ENCODE assay signal across 19 mouse cellular contexts in genomic region chr17:34201506-34202055, GRCm38 (mm10). TPM values are rescaled to one million over a fixed set of nuclear protein-coding genes. Genes with fewer than 3 reads are reported as not detected.
DNase-seq lines count a peak whose midpoint lies in the region; ATAC-seq lines count a peak whose summit lies in the region.
"Had no signal": no experiment of that assay in that cellular context is flagged by ENCODE, and none has a peak within 500 bp of the region (broad histone marks: within the 10 kb centered on the region; RNA-seq: fewer than 3 reads in every experiment).

No protein-coding gene starts in this region.

- no peaks in the 10 kb centered on the region for H3K36me3 ChIP-seq in heart, embryonic 16.5 days (ENCODE audit: control insufficient read depth, insufficient read depth)
- no peaks in the 10 kb centered on the region for H3K36me3 ChIP-seq in heart, embryonic 11.5 days (ENCODE audit: control insufficient read depth, insufficient read depth, low read length)
- no peaks in the 10 kb centered on the region for H3K36me3 ChIP-seq in forebrain, embryonic 12.5 days (replicated peaks)
- H3K36me3 ChIP-seq: embryonic facial prominence, embryonic 12.5 days; hindbrain, embryonic 15.5 days had no signal

- WGBS in heart, embryonic 16.5 days, result 65% methylated on average over 7 of the region's 7 CpGs
- WGBS in heart, embryonic 11.5 days (ENCODE audit: insufficient replicate concordance), result 69% methylated on average over 7 of the region's 7 CpGs
- WGBS in forebrain, embryonic 12.5 days, result 67% methylated on average over 7 of the region's 7 CpGs

- H3K9me3 ChIP-seq in heart, embryonic 16.5 days (replicated peaks; ENCODE audit: control insufficient read depth, low read length), result no peaks in the 10 kb centered on the region
- H3K9me3 ChIP-seq in heart, embryonic 11.5 days (replicated peaks; ENCODE audit: control insufficient read depth, low read length), result no peaks in the 10 kb centered on the region
- H3K9me3 ChIP-seq in forebrain, embryonic 12.5 days, result no peaks in the 10 kb centered on the region
- H3K9me3 ChIP-seq: embryonic facial prominence, embryonic 12.5 days; hindbrain, embryonic 15.5 days had no signal

- H3K4me3 ChIP-seq in heart, embryonic 16.5 days (ENCODE audit: low read length), result no peak overlapping the region
- no peak overlapping the region for H3K4me3 ChIP-seq in heart, embryonic 11.5 days (ENCODE audit: low read depth, low read length)
- H3K4me3 ChIP-seq in forebrain, embryonic 12.5 days (replicated peaks), result no peak overlapping the region
- H3K4me3 ChIP-seq: embryonic facial prominence, embryonic 12.5 days; hindbrain, embryonic 15.5 days had no signal

- DNase-seq in thymus, postnatal 0 days (ENCODE audit: low spot score), result peak; percentile 31
- no peak for DNase-seq in thymus, adult 18-20 months
- DNase-seq in induced T-regulatory cell, adult 2 months (ENCODE audit: low read depth), result peak; percentile 80
- DNase-seq in ovary, postnatal 36 days (ENCODE audit: low spot score), result no peak
- DNase-seq: adrenal gland, postnatal 14 days; cerebellum, adult 11-12 months; cerebellum, adult 9-10 months; cerebellum, postnatal 25 days; gastrocnemius, postnatal 10 days; heart, postnatal 36 days had no signal

- ATAC-seq in heart, embryonic 16.5 days (replicated peaks; ENCODE audit: extremely low read depth, insufficient read depth, low FRiP score), result no peak
- no peak for ATAC-seq in heart, embryonic 11.5 days (replicated peaks; ENCODE audit: insufficient number of reproducible peaks, low FRiP score, low TSS enrichment)
- ATAC-seq in forebrain, embryonic 12.5 days (ENCODE audit: low FRiP score), result no peak
- ATAC-seq: forebrain, embryonic 16.5 days had no signal

- no peak overlapping the region for H3K9ac ChIP-seq in heart, embryonic 16.5 days (ENCODE audit: low read length)
- no peak overlapping the region for H3K9ac ChIP-seq in heart, embryonic 11.5 days (ENCODE audit: low read depth, low read length)
- H3K9ac ChIP-seq in forebrain, embryonic 12.5 days, result no peak overlapping the region
- H3K9ac ChIP-seq: embryonic facial prominence, embryonic 12.5 days; hindbrain, embryonic 15.5 days had no signal

- H3K4me1 ChIP-seq in heart, embryonic 16.5 days (ENCODE audit: control insufficient read depth, insufficient read depth, low read length), result peaks cover 21% of the 10 kb centered on the region; the same call in 1 of the 2 replicates
- H3K4me1 ChIP-seq in heart, embryonic 11.5 days (ENCODE audit: control insufficient read depth, insufficient read depth, low read length), result peaks cover 13% of the 10 kb centered on the region
- H3K4me1 ChIP-seq in forebrain, embryonic 12.5 days, result peaks cover 21% of the 10 kb centered on the region

- H3K27ac ChIP-seq in heart, embryonic 16.5 days (ENCODE audit: low read length), result peak overlapping the region; percentile 22; the same call in 1 of the 2 replicates
- no peak overlapping the region for H3K27ac ChIP-seq in heart, embryonic 11.5 days (ENCODE audit: low read depth, low read length)
- H3K27ac ChIP-seq in forebrain, embryonic 12.5 days, result no peak overlapping the region
- H3K27ac ChIP-seq: embryonic facial prominence, embryonic 12.5 days; hindbrain, embryonic 15.5 days had no signal

- no peak overlapping the region for H3K4me2 ChIP-seq in heart, embryonic 16.5 days (ENCODE audit: low read depth, low read length)
- no peak overlapping the region for H3K4me2 ChIP-seq in heart, embryonic 11.5 days
- no peak overlapping the region for H3K4me2 ChIP-seq in forebrain, embryonic 12.5 days
- H3K4me2 ChIP-seq: embryonic facial prominence, embryonic 12.5 days; hindbrain, embryonic 15.5 days had no signal

- H3K27me3 ChIP-seq in heart, embryonic 16.5 days (ENCODE audit: control insufficient read depth, insufficient read depth, low read length), result peaks cover 34% of the 10 kb centered on the region
- H3K27me3 ChIP-seq in heart, embryonic 11.5 days (ENCODE audit: control insufficient read depth, insufficient read depth, low read length), result peaks cover 69% of the 10 kb centered on the region
- peaks cover 87% of the 10 kb centered on the region for H3K27me3 ChIP-seq in forebrain, embryonic 12.5 days

RNA-seq across cellular contexts. Expression of gene Tap2, which starts 1.7 kb away (rescaled TPM):
- polyA plus RNA-seq in heart, embryonic 16.5 days (2015; fragmentation: Nextera tagmentation; extraction: Ambion mirVana), result 10.9 and 21.4 TPM in 2 replicates
- 0.44 and 1.4 TPM in 2 replicates for polyA plus RNA-seq in heart, embryonic 11.5 days (2014; fragmentation: Nextera tagmentation; extraction: Ambion mirVana)
- polyA plus RNA-seq in thymus, postnatal 0 days (2015; fragmentation: Nextera tagmentation; extraction: Ambion mirVana), result 140 and 153 TPM in 2 replicates
- polyA plus RNA-seq in forebrain, embryonic 12.5 days (2016; fragmentation: Nextera tagmentation; extraction: Ambion mirVana), result 0.47 and 1.1 TPM in 2 replicates

RNA-seq across cellular contexts. Expression of gene Psmb8, which starts 4.1 kb away (rescaled TPM):
- 31.8 and 87.6 TPM in 2 replicates for polyA plus RNA-seq in heart, embryonic 16.5 days (2015; fragmentation: Nextera tagmentation; extraction: Ambion mirVana)
- polyA plus RNA-seq in heart, embryonic 11.5 days (2014; fragmentation: Nextera tagmentation; extraction: Ambion mirVana), result 1.5 and 2.5 TPM in 2 replicates
- polyA plus RNA-seq in thymus, postnatal 0 days (2015; fragmentation: Nextera tagmentation; extraction: Ambion mirVana), result 875 and 899 TPM in 2 replicates
- polyA plus RNA-seq in forebrain, embryonic 12.5 days (2016; fragmentation: Nextera tagmentation; extraction: Ambion mirVana), result 0.53 and 1.7 TPM in 2 replicates

RNA-seq across cellular contexts. Expression of gene Psmb9, which starts 14.0 kb away (rescaled TPM):
- polyA plus RNA-seq in heart, embryonic 16.5 days (2015; fragmentation: Nextera tagmentation; extraction: Ambion mirVana), result 15.0 and 32.2 TPM in 2 replicates
- polyA plus RNA-seq in heart, embryonic 11.5 days (2014; fragmentation: Nextera tagmentation; extraction: Ambion mirVana), result 0.42 and 0.59 TPM in 2 replicates
- polyA plus RNA-seq in thymus, postnatal 0 days (2015; fragmentation: Nextera tagmentation; extraction: Ambion mirVana), result 251 and 261 TPM in 2 replicates
- 0.78 and 1.1 TPM in 2 replicates for polyA plus RNA-seq in forebrain, embryonic 12.5 days (2016; fragmentation: Nextera tagmentation; extraction: Ambion mirVana)

RNA-seq across cellular contexts. Expression of gene Tap1, which starts 14.2 kb away (rescaled TPM):
- polyA plus RNA-seq in heart, embryonic 16.5 days (2015; fragmentation: Nextera tagmentation; extraction: Ambion mirVana), result 5.7 and 11.1 TPM in 2 replicates
- polyA plus RNA-seq in heart, embryonic 11.5 days (2014; fragmentation: Nextera tagmentation; extraction: Ambion mirVana), result 0.63 and 0.86 TPM in 2 replicates
- 81.6 and 87.3 TPM in 2 replicates for polyA plus RNA-seq in thymus, postnatal 0 days (2015; fragmentation: Nextera tagmentation; extraction: Ambion mirVana)
- polyA plus RNA-seq in forebrain, embryonic 12.5 days (2016; fragmentation: Nextera tagmentation; extraction: Ambion mirVana), result 1.3 and 2.2 TPM in 2 replicates

RNA-seq across cellular contexts. Expression of gene H2-Ob, which starts 37.1 kb away (rescaled TPM):
- polyA plus RNA-seq in heart, embryonic 16.5 days (2015; fragmentation: Nextera tagmentation; extraction: Ambion mirVana), result 0.17 and 0.24 TPM in 2 replicates
- not detected in 2 replicates for polyA plus RNA-seq in heart, embryonic 11.5 days (2014; fragmentation: Nextera tagmentation; extraction: Ambion mirVana)
- polyA plus RNA-seq in thymus, postnatal 0 days (2015; fragmentation: Nextera tagmentation; extraction: Ambion mirVana), result 2.6 and 2.8 TPM in 2 replicates
- polyA plus RNA-seq in forebrain, embryonic 12.5 days (2016; fragmentation: Nextera tagmentation; extraction: Ambion mirVana), result not detected in 2 replicates
- polyA plus RNA-seq: embryonic facial prominence, embryonic 12.5 days; forebrain, embryonic 11.5 days; heart, embryonic 14.5 days; hindbrain, embryonic 11.5 days had no signal

Comparison
In these comparisons a context has a peak if more than half of its experiments do, and no peak if none do; other contexts are left out.
1. DNase-seq: peak in thymus, postnatal 0 days (single experiment) and induced T-regulatory cell, adult 2 months (single experiment); none in thymus, adult 18-20 months (0 of 2) and ovary, postnatal 36 days (single experiment).